Mouse (Mus musculus): ENCODE results near the gene Trim24.

DNA sequence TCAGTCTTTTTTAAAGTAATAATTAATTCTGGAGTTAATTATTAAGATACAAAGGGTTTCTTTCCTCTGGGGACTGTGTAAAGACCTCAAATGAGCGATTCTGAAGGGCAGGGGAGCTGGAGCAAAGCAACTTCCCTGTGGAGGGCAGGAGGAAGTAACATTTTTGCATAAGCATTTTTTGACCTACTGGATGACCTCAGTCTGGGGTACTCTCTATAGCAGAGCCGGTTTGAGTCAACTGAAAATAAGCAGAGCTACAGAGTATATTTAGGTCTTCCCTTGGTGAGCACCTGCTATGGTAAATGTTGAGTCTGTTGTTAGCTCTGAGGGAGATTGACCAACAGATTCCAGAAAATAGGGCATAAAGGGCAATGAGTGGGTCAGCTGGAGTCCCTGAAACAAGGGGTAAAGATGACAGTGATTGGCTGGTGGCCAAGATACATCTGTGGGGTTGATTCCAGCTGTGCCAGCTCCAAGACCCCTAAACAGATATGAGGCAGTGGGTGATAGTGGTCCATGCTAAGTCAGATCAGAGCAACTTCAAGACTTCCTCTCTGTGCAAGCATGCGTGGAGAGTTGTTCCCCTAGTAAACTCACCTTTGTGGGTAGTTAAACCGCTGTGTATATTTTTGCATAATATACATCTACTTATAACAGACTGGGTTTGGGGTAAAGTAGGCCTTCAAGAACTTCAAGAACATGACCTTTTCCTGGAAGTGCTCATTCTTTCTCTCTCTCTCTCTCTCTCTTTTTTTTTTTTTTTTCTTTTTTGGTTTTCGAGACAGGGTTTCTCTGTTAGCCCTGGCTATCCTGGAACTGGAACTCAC lies 27.6 kb upstream of the Trim24 start:
- TF ChIP-seq CHD2 (IDR thresholded peaks at IDR 0.05; ENCODE audit: low read depth, low read length) (no peak), ZNF384 (IDR thresholded peaks at IDR 0.05; ENCODE audit: low read depth, low read length) (no peak), ZC3H11A (IDR thresholded peaks at IDR 0.05; ENCODE audit: borderline replicate concordance, low read depth, low read length) (no peak), HCFC1 (IDR thresholded peaks at IDR 0.05; ENCODE audit: borderline replicate concordance, insufficient read depth, low read length) (no peak), MAFK (IDR thresholded peaks at IDR 0.05; ENCODE audit: insufficient read depth, low read depth, low read length) (no peak)

All from ES-E14 (cell line).